Mouse (Mus musculus) G1E (cell line): ENCODE results near the gene 1700028P14Rik.

ENCODE experiments used
- GATA1 ChIP-seq: IDR thresholded peaks from 2 replicates; pipeline ENCODE4 v1.6.1; 2012; ENCODE audit warnings: borderline replicate concordance, low read length, inconsistent platforms, mixed read lengths
- POLR2AphosphoS5 ChIP-seq: IDR thresholded peaks from 2 replicates; pipeline ENCODE4 v1.6.1; 2012; ENCODE audit warnings: low read depth, low read length, inconsistent platforms; ENCODE audit not compliant: insufficient replicate concordance

GRCm38 (mm10) chr19:23542759-23543158 is 109.9 kb downstream of the 1700028P14Rik start:
- no peak for TF ChIP-seq POLR2AphosphoS5
- no peak for TF ChIP-seq GATA1
